Mouse (Mus musculus): ENCODE data around the gene Tulp1.

The Tulp1 gene

DNA sequence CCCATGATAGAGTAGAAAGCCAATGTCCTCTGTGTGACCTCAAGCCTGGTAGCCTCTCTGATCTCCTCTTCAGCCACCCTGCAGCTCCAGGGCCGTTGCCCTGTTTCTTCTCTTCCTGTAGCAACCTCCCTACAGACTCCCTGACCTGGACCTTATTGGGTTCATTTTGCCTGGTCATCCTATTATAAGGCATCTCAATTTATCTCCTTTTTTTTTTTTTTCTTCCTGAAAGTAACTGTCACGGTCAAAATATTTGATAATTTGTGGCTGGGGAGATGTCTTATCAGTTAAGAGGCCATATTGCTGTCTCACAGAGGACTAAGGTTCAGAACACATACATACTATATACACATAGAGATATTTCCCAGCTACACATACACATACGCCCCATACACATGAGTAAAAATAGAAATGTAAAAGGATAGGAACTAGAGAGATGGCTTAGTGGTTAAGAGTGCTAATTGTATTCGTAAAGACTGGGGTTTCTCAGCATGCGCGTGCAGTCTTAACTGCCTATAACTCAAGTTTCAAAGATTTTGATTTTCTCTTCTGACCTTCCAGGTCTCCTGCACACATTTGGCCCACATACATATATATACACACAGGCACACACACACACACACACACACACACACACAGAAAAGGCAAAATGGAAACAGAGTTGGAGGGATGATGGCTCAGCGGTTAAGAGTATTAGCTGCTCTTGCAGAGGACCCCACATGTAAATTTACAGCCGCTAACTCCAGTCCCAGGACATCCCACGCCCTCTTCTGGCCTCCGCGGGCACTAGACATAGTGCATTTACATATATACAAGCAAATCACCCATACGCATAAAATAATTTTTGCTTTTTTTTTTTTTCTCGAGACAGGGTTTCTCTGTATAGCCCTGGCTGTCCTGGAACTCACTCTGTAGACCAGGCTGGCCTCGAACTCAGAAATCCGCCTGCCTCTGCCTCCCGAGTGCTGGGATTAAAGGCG lies 52.5 kb downstream of the Tulp1 start:
- no peak for DNase-seq

DNA sequence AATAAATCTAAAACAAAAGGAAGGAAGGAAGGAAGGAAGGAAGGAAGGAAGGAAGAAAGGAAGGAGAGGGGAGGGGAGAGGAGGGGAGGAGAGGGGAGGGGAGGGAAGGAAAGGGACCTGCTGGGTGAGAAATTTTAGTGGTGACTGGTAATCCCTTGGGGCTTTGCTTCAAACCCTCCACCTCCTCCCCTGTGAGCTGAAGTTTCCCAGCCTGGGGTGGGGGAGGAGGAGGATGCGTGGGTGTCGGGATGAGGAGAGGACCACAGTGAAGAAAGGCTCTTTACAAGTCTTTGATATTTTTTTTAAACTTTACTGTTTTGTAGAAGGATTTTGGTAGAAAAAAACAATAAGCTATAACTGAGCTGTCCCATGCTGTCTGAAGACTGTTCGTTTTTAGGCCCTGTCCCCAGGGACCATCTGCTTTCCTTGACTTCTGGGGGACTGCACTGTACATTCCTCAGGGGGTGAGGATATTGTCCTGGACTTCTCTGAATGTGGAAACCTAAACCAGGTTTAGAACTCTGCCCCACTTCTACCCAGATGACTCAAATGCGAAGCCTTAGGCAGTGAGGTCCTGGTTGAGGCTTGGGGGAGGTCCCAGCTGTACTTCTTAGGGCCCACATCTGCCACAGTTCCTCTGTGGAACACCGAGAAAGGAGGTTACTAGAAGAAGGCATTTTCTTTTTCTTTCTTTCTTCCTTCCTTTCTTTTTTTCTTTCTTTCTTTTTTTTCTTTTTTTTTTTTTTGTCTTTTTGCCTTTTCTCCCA lies 53.5 kb downstream of the Tulp1 start:
- no peak for DNase-seq

DNA sequence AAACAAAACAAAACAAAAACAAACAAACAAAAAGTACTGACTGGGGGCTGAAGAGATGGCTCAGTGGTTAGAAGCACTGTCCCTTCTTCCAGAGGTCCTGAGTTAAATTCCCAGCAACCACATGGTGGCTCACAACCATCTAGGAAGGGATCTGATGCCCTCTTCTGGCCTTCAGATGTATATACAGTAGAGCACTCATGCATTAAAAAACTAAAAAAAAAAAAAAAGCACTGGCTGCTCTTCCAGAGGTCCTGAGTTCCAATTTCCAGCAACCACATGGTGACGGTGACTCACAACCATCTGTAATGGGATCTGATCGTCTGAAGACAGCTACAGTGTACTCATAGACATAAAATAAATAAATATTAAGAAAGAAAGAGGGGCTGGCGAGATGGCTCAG lies 54.2 kb downstream of the Tulp1 start:
- no peak for DNase-seq

DNA sequence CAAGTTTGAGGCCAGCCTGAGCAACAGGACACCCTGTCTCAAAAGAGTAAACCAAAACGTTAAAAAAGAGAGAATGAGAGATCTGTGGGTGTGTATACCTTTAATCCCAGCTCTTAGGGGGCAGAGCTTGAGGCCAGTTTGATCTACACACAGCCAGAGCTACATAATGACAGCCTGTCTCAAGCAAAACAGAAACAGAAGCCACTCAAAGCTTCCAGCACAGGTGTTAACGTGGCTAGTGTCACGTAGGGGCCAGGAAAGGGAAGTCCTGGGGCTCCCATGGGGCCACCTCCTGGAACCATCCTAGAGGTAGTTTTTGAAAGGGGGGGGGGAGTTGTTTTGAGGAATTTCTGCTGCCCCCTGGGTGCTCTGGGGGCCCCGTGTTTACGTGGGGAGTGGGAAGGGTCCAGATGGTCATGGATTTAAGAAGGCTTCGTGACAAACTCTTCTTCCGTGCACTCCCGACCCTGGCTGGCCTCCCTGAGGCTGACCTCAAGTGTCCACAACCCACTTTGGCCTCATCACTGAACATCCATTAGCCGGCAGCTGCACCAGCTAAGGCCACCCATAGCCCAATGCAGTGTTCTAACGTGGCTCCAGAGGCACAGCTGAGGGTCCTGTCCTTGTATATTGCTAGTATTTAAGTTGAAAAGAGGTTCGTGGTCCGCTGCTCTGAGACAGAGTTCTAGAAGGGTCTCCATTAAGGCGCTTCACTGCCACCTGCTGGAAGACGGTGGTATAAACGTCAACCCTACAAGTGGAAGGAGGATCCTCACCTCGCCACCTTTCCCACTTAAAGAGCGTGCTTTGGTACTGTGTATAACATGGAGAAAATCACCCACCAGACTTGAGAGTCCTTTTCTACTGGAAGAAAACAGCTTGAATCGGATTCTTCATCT lies 56.5 kb downstream of the Tulp1 start:
- peak; percentile 84 for DNase-seq

DNA sequence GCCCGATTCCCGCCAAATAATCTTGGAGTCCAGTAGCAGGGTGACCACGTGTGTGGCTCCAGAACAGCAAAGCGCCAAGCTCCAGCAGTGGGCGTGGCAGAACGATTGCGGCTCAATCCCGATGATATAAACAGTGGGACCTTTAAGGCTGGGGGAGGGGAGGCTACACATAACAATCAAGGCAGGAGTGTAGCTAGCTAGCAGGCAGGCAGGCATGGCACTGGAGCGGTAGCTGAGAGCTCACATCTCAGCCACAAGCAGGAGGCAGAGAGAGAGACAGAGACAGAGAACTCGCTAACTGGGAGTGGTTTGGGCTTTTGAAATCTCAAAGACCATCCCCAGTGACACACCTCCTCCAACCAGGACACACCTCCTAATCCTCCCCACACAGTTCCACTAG lies 59.9 kb downstream of the Tulp1 start:
- DNase-seq = no peak
